Mouse (Mus musculus): ENCODE measurements around the gene Sema3f. TPM values are rescaled to one million over a fixed set of nuclear protein-coding genes. Genes with fewer than 3 reads are reported as not detected.

Sema3f gene
- polyA plus RNA-seq, 1 experiment from 2014 or later = 33.6 TPM

DNA sequence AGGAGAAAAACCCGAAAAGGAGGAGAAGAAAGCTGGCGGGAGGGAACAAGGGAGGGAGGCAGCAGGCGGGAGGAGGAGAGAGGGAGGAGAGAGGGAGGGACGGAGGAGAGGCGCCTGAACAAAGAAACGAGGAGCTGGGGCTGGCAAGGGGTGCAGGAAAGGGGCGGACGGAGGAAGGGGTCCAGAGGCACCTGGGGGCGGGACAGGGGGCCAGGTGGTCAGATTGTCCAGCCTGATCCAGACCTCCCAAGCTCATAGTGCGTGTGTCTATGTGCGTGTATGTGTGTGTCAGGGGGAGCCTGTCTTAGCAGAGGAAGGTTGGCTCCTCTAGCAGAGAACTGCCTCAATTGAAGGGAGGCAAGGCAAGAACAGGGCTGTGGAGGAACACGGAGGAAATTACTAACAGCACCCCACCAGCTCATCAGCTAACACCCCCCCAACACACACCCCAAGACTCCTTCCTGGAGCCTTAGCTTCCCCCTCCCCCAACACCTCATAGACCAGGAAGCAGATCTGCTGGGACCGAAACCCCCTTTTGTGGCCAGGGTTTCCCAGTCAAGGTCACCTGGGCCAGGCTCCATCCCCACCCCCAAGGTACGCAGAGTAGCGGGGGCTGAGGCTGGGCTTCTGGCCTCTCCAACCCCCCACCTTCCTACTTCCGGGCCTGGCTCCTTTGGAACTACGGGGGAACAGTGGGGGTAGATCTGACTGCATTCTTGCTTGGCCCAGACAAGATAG is 2.4 kb downstream of the Sema3f start:
- Histone ChIP-seq H3K27me3 (ENCODE audit: low read depth, poor library complexity, severe bottlenecking) (peaks cover 7% of the 10 kb centered on the region), H3K27ac (peak overlapping the region; percentile 98), H3K36me3 (peaks cover 46% of the 10 kb centered on the region), H3K4me3 (peak overlapping the region; percentile 96), H3K4me1 (peaks cover 73% of the 10 kb centered on the region), H3K9me3 (replicated peaks) (no peaks in the 10 kb centered on the region)
- DNase-seq (ENCODE audit: low spot score) = peak; percentile 72
- 2% methylated on average over 17 of the region's 17 CpGs for WGBS

DNA sequence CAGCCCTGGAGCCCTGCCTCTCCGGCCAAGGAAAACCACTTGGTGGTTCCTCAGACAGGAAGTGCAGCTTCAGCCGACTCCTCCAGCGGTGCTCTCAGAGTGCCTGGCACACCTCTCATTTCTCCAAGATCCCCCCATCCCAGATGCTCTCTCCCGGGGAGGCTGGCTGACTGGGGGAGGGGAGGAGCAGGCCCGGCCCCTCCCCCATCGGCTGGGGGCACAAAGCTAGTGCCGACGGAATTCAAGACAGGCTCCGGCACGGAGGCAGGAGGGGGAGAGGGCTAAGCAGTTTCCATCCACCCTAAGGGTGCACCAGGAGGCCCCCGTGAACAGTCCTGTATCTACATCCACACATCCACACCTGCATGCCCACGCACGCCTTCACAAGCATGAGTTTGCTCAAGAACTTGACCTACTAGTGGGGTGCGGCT is 3.5 kb downstream of the Sema3f start:
- peaks cover 83% of the 10 kb centered on the region for H3K4me1 ChIP-seq
- peaks cover 7% of the 10 kb centered on the region for H3K27me3 ChIP-seq (ENCODE audit: low read depth, poor library complexity, severe bottlenecking)
- WGBS = 0% methylated on average over 14 of the region's 14 CpGs

DNA sequence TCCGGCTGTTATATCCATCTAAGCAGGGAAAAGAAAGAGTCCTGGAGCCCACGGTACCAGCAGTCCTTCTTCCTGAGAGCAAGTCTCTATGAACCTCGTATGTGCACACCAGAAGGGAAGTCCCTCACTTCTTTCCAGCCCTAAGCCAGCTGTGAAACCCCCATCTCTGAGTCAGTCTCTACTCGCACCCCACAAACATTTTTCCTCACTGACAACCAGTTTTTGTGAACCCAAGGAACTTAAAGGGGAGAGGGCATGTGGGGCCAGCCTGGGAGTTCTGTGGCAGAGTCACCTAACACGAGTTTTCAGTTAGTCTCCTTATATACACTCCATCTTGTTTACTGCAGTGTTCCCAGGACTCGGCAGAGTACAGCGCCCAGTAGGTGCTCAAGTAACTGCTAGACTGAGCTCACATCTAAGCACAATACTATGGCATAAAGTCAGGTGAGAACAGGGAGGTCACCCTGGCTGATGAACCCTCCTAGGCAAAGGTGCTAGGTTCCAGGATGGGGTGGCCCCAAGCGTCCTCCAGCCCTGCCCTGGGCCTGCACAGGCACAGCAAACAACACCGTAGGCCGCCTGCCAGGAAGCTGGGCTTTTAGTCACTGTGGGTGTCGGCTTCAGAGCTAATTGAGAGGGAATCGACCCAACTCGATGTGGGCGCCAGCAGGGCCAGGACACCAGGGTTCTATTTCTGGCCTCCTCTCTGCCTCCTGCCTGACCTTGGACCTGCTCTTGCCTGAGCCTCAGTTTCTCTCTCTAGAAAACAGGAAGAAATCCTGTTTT is 6.7 kb downstream of the Sema3f start:
- Histone ChIP-seq H3K4me3 (peak overlapping the region; percentile 15; the same call in 1 of the 2 replicates), H3K27me3 (ENCODE audit: low read depth, poor library complexity, severe bottlenecking) (no peaks in the 10 kb centered on the region), H3K36me3 (peaks cover 88% of the 10 kb centered on the region), H3K9me3 (replicated peaks) (no peaks in the 10 kb centered on the region), H3K27ac (peak overlapping the region; percentile 98), H3K4me1 (peaks cover 99% of the 10 kb centered on the region)
- WGBS = 53% methylated on average over 14 of the region's 14 CpGs
- no peak for DNase-seq (ENCODE audit: low spot score)

More for the DNA sequence above, 3.5 kb downstream of the Sema3f start:
- peak overlapping the region; percentile 96 for H3K4me3 ChIP-seq
- H3K9me3 ChIP-seq (replicated peaks) = no peaks in the 10 kb centered on the region
- peak overlapping the region; percentile 98 for H3K27ac ChIP-seq
- H3K36me3 ChIP-seq = peaks cover 56% of the 10 kb centered on the region
- peak; percentile 81 for DNase-seq (ENCODE audit: low spot score)

DNA sequence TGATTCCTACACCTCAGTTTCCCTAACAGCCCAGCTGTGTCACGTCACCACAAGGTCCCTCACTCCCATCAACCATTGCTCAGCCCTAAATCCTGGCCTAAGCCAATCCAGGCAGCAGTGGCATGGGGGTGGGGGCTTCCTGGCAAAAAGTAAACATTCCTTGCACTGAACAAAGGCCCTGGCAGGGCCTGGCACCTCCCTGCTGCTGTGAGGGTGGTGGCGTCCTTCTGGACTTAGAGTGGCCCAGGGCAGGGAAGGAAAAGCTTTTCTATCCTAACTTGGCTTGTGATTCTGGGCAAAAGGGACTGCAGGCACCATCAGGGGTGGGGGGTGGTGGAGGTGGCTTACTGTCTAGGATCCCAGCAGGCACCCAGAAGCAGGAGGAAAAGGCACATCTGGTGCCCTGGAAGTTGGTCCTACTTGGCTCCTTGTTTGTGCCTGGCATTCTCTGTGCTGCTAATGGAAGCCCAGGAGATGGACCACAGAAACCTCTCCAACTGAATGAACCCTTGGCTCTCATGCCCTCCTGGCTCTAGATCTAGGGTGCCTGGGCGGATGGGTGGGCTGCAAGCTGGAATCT is 7.6 kb downstream of the Sema3f start:
- peaks cover 100% of the 10 kb centered on the region for H3K4me1 ChIP-seq
- DNase-seq (ENCODE audit: low spot score) = no peak
- 80% methylated on average over 3 of the region's 3 CpGs for WGBS
- no peak overlapping the region for H3K4me3 ChIP-seq
- no peaks in the 10 kb centered on the region for H3K9me3 ChIP-seq (replicated peaks)
- peaks cover 93% of the 10 kb centered on the region for H3K36me3 ChIP-seq
- no peaks in the 10 kb centered on the region for H3K27me3 ChIP-seq (ENCODE audit: low read depth, poor library complexity, severe bottlenecking)
- H3K27ac ChIP-seq = peak overlapping the region; percentile 66

DNA sequence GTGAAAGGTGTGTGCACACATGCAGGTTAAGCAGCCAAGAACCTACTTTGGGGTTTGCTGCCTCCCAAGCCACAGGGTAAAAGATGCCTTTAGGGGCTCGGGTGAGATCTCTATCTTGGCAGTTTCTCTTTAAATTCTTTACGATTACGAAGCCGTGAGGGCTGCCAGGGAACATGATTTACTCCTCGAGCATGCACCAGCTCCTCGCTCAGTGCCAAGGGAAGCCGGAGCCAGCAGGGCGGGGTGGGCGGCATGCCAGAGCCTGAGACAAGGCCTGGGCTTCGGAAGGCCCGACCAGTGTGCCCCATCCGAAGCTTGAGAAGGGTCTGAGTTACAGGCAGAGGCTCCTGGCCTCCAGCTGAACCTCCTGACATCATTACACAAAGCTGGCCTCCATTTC is 8.7 kb downstream of the Sema3f start:
- H3K27ac ChIP-seq = peak overlapping the region; percentile 76
- WGBS = 59% methylated on average over 12 of the region's 12 CpGs
- no peak overlapping the region for H3K4me3 ChIP-seq
- no peak for DNase-seq (ENCODE audit: low spot score)
- H3K27me3 ChIP-seq (ENCODE audit: low read depth, poor library complexity, severe bottlenecking) = no peaks in the 10 kb centered on the region
- H3K36me3 ChIP-seq = peaks cover 97% of the 10 kb centered on the region
- peaks cover 100% of the 10 kb centered on the region for H3K4me1 ChIP-seq
- H3K9me3 ChIP-seq (replicated peaks) = no peaks in the 10 kb centered on the region

DNA sequence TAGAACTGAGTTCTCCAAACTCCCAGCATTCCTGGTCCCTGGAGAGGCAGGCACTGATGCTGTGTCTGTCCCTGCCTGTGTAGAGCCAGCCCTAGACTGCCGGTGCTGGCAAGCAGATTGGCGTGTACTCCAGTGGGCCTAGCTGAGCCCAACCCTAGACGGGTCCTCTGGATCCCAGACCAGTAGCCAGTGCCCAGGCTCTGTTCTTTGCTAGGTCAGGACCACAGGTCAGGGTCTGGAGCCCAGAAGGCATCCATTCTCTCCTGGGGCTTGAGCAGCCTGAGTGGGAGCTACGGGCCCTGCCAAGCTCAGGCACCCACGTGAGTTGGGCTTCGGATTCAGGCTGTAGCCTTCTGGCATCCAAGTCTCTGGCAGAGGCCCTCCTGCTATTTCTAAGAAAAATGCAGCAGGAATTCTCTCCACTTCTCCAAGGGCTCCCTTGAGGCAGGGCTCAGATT is 10.1 kb downstream of the Sema3f start:
- 29% methylated on average over 6 of the region's 6 CpGs for WGBS
- Histone ChIP-seq H3K27ac (peak overlapping the region; percentile 76), H3K4me1 (peaks cover 100% of the 10 kb centered on the region), H3K9me3 (replicated peaks) (no peaks in the 10 kb centered on the region), H3K4me3 (peak overlapping the region; percentile 38), H3K36me3 (peaks cover 97% of the 10 kb centered on the region), H3K27me3 (ENCODE audit: low read depth, poor library complexity, severe bottlenecking) (no peaks in the 10 kb centered on the region)
- DNase-seq (ENCODE audit: low spot score) = peak; percentile 53

DNA sequence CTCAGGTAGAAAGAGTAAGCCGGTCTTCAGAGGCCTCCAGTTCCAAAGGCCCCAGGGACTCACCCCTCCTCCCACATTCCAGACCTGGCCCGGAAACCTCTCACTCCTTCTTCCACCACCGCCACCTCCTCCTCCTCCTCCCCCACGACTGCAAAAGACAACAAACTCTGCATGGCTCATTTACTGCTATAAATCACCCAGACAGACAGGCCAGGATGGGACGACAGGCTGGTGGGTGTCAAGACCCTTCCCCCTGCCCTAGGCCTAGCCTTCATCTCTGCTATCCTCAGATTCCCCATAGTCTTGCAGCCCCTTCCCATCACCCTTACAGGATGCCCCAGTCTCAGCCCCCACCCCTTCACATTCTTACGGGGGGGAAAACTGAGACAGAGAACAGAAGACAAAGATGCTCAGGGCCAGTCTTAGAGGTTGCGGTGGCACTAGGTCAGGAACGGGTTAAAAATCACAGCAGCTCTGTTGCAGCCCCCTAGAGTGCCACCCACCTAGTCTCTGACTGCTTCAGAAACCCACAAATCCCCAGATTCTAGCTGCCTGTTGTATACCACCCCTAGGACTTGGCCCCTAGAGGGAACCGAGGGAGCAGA is 10.8 kb downstream of the Sema3f start:
- WGBS = 3% methylated on average over 9 of the region's 9 CpGs
- Histone ChIP-seq H3K27ac (peak overlapping the region; percentile 76), H3K36me3 (peaks cover 97% of the 10 kb centered on the region), H3K4me1 (peaks cover 100% of the 10 kb centered on the region), H3K4me3 (peak overlapping the region; percentile 38), H3K9me3 (replicated peaks) (no peaks in the 10 kb centered on the region), H3K27me3 (ENCODE audit: low read depth, poor library complexity, severe bottlenecking) (no peaks in the 10 kb centered on the region)
- no peak for DNase-seq (ENCODE audit: low spot score)

DNA sequence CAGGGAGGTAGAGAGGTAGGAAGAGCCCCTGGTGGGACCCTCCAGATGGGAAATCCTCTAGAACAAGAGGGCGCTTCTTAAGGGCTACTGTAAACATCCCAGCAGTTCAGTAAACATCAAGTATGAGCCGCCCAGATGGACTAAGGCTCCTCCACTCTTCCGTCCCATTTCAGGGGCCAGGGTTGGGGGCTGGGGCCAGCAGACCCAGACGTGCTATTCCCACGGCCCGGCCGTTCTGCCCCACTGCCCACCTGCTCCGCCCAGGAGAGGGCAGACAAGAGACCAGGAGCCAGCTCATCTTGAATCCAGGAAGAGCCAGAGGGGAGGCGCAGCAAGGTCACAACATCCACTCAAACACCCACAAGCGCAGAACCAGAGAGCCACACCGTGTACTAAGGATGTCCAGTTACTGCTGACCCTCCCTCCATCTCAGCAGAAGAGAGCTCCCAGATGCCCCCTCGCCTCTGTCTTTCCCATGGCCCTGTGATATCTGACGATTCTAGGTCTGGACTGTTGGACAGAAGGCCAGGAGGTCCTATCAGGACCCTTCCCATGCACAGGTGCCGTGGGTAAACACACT is 11.6 kb downstream of the Sema3f start:
- Histone ChIP-seq H3K27me3 (ENCODE audit: low read depth, poor library complexity, severe bottlenecking) (no peaks in the 10 kb centered on the region), H3K4me3 (peak overlapping the region; percentile 38), H3K4me1 (peaks cover 94% of the 10 kb centered on the region), H3K36me3 (peaks cover 96% of the 10 kb centered on the region), H3K27ac (peak overlapping the region; percentile 76), H3K9me3 (replicated peaks) (no peaks in the 10 kb centered on the region)
- DNase-seq (ENCODE audit: low spot score) = no peak
- 10% methylated on average over 14 of the region's 14 CpGs for WGBS

DNA sequence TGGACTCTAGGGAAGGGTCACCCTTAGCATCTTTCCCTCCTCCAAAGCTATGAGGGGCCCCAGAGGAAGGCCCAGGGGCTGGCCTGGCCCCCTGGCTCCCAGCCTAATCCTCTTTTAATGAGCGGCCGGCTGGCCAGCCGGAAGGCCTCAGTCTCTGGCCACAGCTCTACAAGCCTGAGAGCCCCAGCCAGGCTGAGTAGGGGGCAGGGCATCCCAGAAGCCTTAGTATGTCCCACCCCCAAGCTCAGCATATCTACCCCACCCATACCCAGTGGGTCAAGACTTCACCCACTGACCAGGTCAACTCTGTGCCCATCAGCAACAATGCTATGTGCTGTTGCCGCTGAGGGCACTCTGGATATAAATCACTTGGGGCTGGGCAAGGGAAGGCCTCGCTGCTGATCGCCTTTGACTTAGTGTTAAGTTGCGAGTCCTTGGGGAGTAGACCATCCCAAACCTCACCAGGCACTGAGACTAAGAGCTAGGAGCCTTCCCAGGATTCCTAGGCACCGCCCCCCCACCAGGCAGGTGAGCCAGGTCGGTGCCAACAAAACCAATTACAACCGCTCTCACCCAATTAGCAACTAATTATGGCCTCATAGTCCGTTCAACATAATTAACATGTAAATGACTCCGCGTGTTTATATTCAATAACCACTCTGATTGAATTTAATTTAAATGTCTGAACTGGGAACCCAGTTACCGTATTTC is 12.3 kb downstream of the Sema3f start:
- Histone ChIP-seq H3K36me3 (peaks cover 96% of the 10 kb centered on the region), H3K4me1 (peaks cover 93% of the 10 kb centered on the region), H3K27ac (peak overlapping the region; percentile 76), H3K4me3 (peak overlapping the region; percentile 38), H3K9me3 (replicated peaks) (no peaks in the 10 kb centered on the region), H3K27me3 (ENCODE audit: low read depth, poor library complexity, severe bottlenecking) (no peaks in the 10 kb centered on the region)
- no peak for DNase-seq (ENCODE audit: low spot score)
- 11% methylated on average over 14 of the region's 14 CpGs for WGBS

DNA sequence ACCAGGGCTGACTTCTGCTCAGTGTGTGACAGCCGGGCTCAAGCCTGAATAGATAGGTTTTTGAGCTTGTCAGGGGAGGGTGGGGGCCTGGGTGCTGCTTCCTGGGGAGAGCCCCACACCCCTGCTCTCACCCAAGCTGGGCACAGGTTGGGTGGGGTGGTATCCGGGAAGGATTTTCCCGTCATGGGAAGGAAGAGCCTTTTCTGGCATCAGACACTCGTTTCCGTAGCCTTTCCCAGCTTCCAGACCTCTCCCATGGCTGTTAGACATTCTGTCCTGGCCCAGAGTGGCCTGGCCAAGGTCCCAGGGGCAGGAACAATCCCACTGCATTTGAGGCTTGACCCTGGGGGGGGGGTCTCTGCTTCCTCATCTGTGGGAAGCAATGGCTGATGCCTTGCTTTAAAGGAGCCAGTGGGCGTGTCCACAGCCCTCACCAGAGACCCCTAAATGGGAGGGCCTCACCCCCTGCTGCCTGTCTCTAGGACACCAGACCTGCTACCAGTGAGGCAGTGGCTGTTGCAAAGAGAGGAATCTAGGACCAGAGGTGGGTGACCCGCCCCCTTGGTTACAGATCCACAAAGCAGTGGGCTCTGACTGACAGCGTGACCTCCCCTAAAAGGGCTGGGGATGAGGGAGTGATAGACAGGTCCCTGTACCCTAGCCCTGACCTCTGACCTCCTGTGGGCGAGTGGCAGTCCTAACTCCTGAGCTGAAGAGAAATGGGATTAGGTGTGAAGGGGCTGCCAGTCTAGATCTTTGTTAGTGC is 13.2 kb downstream of the Sema3f start:
- Histone ChIP-seq H3K27ac (peak overlapping the region; percentile 76), H3K36me3 (peaks cover 96% of the 10 kb centered on the region), H3K27me3 (ENCODE audit: low read depth, poor library complexity, severe bottlenecking) (no peaks in the 10 kb centered on the region), H3K9me3 (replicated peaks) (no peaks in the 10 kb centered on the region), H3K4me3 (0 out of 2 replicates have a peak overlapping the region, but pooled peaks have one; percentile 38), H3K4me1 (peaks cover 87% of the 10 kb centered on the region)
- 39% methylated on average over 9 of the region's 9 CpGs for WGBS
- no peak for DNase-seq (ENCODE audit: low spot score)

DNA sequence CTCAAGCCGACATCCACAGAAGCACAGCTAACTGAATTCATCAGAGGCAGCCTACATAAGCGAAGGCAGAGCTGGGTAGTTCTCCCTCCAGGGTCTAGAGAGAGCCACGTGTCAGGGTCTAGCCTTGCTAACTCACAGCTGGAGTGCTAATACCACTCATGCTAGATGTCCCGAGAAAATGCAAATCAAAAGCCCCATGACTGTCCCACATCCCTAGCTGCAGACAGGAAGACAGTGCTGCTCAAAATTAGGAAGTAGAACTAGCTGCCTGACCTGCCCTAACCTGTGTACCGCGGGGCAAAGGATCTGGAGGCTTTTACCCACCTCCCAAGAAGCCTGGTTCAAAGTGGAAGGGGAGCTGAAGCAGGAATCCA is 14.2 kb downstream of the Sema3f start:
- Histone ChIP-seq H3K27ac (peak overlapping the region; percentile 0; the same call in 1 of the 2 replicates), H3K4me1 (peaks cover 77% of the 10 kb centered on the region), H3K4me3 (no peak overlapping the region), H3K27me3 (ENCODE audit: low read depth, poor library complexity, severe bottlenecking) (no peaks in the 10 kb centered on the region), H3K36me3 (peaks cover 96% of the 10 kb centered on the region), H3K9me3 (replicated peaks) (no peaks in the 10 kb centered on the region)
- WGBS = 49% methylated on average over 6 of the region's 6 CpGs
- DNase-seq (ENCODE audit: low spot score) = no peak

Measured in limb, embryonic 10.5 days (tissue).